Mouse (Mus musculus) olfactory bulb, adult 2 months (tissue): ENCODE measurements around the gene Spata45. TPM values are rescaled to one million over a fixed set of nuclear protein-coding genes. Genes with fewer than 3 reads are reported as not detected.
"Not testable (repeated sequence)": the region's sequence is repeated elsewhere in the genome, so short reads cannot be mapped to it uniquely, and the experiment has no call there.

ENCODE experiments used
- H3K27ac ChIP-seq: fragments of 200-500 bp; 2 replicates; pipeline ENCODE4 v1.5.1; 2012; ENCODE audit warnings: low read depth, low read length; ENCODE audit not compliant: insufficient read depth
- H3K4me1 ChIP-seq: fragments of 200-500 bp; 2 replicates; pipeline ENCODE4 v1.6.1; 2012; ENCODE audit warnings: low read length; ENCODE audit not compliant: control insufficient read depth, insufficient read depth
- H3K4me3 ChIP-seq: fragments of 200-500 bp; 2 replicates; pipeline ENCODE4 v1.5.1; 2012; ENCODE audit warnings: mild to moderate bottlenecking, low read depth, low read length, moderate library complexity; ENCODE audit not compliant: insufficient read depth
- CTCF ChIP-seq: fragments of 200-500 bp; IDR thresholded peaks from 2 replicates; pipeline ENCODE4 v1.5.1; 2012; ENCODE audit warnings: low read depth, mild to moderate bottlenecking, low read length, moderate library complexity; ENCODE audit not compliant: insufficient read depth
- POLR2A ChIP-seq: fragments of 200-500 bp; IDR thresholded peaks from 2 replicates; pipeline ENCODE4 v1.6.1; 2012; ENCODE audit warnings: mild to moderate bottlenecking, low read depth, low read length, moderate library complexity; ENCODE audit not compliant: insufficient read depth
- WGBS: fragments of 180-500 bp; shearing (Covaris S2); methylation state at CpG from one replicate; pipeline ENCODE4 v1.1.7; 2018; 5-methylcytosine and 5-hydroxymethylcytosine counted together
- polyA plus RNA-seq: library from polyadenylated mRNA; stranded (reverse); fragments of >200 nt; gene quantifications from 2 replicates; pipeline ENCODE4 v1.2.4, GENCODE M21; 2012; ENCODE audit warnings: low replicate concordance; ENCODE audit not compliant: missing spikeins, insufficient read depth, insufficient read length

Spata45 gene
- polyA plus RNA-seq, 1 experiment, result not detected

DNA sequence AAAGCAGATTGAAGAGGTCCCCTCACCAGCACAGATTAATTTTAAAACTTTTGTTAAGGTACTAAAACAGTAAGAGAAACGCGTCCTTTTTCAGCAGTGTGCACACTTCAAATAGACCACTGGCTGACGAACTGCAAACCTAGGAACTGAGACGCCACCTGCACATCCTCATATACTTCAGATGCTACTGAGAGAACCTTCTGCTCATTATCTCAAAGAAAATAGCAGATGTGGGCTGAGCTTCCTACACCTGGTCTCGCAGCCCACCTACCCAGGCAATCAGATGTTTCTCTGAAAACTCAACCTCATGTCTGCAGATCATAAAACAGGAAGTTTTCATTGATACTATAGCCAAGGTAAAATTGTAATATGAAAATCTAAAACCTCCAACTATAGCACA, 16.6 kb upstream of the Spata45 start:
- H3K4me1 ChIP-seq, result no peaks in the 10 kb centered on the region
- no peak overlapping the region for H3K27ac ChIP-seq
- 96% methylated on average over 5 of the region's 5 CpGs for WGBS
- no peak for TF ChIP-seq POLR2A
- TF ChIP-seq CTCF, result no peak
- no peak overlapping the region for H3K4me3 ChIP-seq

GRCm38 (mm10) chr1:191020217-191020924, 16.1 kb upstream of the Spata45 start:
- H3K27ac ChIP-seq, result no peak overlapping the region
- H3K4me3 ChIP-seq, result no peak overlapping the region
- no peak for TF ChIP-seq CTCF
- WGBS, result 78% methylated on average over 3 of the region's 3 CpGs
- no peaks in the 10 kb centered on the region for H3K4me1 ChIP-seq

DNA sequence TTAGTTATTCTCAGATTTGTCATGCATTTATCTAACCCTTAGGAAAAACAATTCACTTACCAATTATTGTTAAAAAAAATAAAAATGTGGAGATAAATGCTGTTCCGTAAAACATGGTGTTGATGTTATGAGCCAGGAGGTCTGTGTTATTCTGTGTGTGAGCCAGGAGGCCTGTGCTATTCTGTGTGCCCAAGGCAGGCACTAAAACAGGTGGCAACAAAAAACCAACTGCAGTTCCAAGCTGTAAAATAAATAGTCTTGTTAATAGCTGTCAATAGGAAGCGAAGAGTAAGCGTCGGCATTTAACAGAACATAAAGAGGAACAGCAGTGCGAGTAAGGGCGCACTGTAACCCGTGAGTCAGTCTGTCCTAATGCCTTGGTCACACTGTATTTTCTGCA, 15.4 kb upstream of the Spata45 start:
- 79% methylated on average over 7 of the region's 7 CpGs for WGBS
- TF ChIP-seq POLR2A (no peak), CTCF (no peak)
- no peak overlapping the region for H3K27ac ChIP-seq
- no peaks in the 10 kb centered on the region for H3K4me1 ChIP-seq
- H3K4me3 ChIP-seq, result no peak overlapping the region

- no peak overlapping the region for H3K27ac ChIP-seq
- no peak overlapping the region for H3K4me3 ChIP-seq
- H3K4me1 ChIP-seq, result peaks cover 6% of the 10 kb centered on the region
- WGBS, result 84% methylated on average over 2 of the region's 2 CpGs
- no peak for TF ChIP-seq POLR2A
- TF ChIP-seq CTCF, result no peak
Measured at GRCm38 (mm10) chr1:191023140-191023539, 13.3 kb upstream of the Spata45 start.

DNA sequence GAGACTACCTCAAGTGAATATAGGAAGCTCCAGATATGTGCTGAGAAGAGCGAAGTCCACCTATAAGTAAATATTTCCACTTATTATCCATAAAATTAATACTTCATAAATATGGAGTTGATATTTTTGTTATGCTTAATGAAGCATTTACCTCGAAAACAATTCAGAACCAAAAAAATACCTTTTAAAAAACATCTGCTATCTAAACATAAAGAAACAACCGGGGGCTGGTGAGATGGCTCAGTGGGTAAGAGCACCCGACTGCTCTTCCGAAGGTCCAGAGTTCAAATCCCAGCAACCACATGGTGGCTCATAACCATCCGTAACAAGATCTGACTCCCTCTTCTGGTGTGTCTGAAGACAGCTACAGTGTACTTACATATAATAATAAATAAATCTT, 12.6 kb upstream of the Spata45 start:
- 91% methylated on average over 6 of the region's 6 CpGs for WGBS
- not testable (repeated sequence) for H3K4me3 ChIP-seq, H3K4me1 ChIP-seq, H3K27ac ChIP-seq

DNA sequence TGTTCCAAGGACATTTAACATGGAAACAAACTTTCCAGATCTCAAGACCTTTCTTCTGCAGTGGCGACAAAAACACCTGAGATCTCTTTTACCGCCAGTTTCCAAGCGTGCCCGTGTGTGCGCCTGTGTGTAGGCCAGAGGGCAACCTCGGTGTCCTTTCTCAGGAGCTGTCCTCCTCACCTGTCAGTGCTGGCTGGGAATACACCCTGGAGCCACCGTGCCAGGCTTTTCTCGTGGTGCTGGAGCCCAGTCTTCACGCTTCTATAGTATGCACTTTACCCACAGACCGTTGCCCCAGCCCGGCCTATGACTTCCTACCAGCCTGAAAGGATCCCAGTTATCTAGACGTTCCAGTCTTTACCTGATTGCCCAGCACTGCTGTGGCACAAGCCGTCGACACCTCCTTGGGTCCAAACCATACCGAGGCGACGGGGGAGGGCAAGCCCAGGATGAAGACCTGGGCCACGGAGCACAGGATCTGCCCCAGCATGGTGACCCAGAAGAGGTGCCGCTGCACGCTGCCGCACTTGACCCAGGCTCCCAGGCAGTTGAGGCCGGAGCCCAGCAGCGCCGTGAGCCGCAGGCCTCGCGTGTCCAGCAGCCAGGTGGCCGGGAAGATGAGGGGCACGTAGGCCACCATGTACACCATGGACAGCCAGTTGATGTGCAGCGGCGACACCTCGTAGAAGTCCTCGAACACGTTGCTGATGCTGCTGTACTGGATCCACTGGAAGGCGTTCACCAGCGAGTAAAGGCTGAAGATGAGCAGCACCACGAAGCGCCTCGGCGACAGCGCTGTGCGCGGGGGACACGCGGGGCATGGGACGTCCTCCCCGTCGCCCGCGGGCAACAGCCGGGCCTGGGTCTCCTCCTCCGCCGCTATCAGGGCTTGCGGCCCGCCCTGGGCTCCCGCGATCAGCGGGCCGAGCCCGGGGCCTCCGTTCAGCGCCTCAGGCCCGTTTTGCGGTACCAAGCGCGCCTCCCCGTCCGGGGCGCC, 11.1 kb upstream of the Spata45 start:
- H3K4me3 ChIP-seq, result peak overlapping the region; percentile 54
- peaks cover 6% of the 10 kb centered on the region for H3K4me1 ChIP-seq
- peak overlapping the region; percentile 36 for H3K27ac ChIP-seq
- 2% methylated on average over 69 of the region's 69 CpGs for WGBS
- TF ChIP-seq CTCF (no peak), POLR2A (no peak)

DNA sequence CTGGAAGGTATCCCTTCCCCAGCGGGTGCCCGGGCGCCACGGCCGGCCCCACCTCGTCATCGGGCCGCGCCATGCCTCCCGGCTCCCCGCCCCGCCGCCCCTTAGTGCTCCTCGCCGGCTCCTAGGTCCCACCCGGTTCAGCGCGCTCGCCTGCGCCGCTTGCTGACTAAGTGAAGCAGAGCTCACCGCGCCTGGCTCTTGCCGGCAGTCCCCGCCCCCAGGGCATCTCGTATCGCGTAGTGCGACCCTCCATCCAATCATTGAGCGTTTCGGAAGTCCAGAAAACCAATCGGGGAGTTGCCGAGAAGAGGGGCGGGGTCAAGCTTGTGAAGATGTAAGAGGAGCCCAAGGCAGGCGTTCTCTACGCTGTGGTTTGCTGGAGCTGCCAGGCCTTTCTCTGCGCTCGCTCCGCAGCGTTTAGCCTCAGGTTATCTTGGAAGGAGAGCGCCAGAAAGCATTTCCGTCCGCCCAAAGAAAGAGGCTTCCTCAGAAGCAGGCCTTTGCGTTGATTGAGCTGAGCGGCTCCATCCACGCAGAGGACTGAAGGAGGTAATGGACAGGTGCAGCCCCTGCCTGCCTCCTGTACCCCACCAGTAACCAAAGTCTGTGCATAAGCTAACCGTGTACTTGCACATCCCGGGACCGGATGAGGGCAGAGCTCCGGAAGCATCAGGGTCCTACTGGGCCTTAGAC, 10.3 kb upstream of the Spata45 start, which contains the start of gene Flvcr1:
TSS of gene Flvcr1 (minus strand) at position 138 of the 693 bp plus-strand sequence.
- Histone ChIP-seq H3K27ac (peak within 1 kb of the TSS; percentile 95), H3K4me3 (peak within 1 kb of the TSS; percentile 69), H3K4me1 (peaks cover 6% of the 10 kb centered on the region)
- TF ChIP-seq CTCF (no peak), POLR2A (peak; percentile 99)
- WGBS, result under 1% methylated on average over 50 of the region's 50 CpGs

DNA sequence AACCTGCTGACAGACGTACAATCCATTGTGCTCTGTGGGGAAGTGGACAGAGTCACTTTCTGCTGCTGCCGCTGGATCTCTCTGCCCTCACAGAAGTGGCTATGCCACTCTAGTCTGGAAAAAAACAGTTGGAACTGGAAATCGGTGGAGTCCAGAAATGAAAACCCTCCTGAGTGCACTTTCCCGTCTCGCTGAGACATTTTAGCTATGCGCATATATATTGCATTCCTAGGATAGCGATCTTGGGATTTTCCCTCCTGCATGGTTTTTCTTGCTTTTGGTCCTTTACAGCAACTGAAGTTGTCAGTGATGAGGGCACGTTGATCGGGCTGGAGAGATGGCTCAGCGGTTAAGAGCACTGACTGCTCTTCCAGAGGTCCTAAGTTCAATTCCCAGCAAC, 6.3 kb upstream of the Spata45 start:
- Histone ChIP-seq H3K27ac (no peak overlapping the region), H3K4me3 (no peak overlapping the region), H3K4me1 (peaks cover 7% of the 10 kb centered on the region)
- TF ChIP-seq CTCF (no peak), POLR2A (no peak)
- 56% methylated on average over 10 of the region's 10 CpGs for WGBS

DNA sequence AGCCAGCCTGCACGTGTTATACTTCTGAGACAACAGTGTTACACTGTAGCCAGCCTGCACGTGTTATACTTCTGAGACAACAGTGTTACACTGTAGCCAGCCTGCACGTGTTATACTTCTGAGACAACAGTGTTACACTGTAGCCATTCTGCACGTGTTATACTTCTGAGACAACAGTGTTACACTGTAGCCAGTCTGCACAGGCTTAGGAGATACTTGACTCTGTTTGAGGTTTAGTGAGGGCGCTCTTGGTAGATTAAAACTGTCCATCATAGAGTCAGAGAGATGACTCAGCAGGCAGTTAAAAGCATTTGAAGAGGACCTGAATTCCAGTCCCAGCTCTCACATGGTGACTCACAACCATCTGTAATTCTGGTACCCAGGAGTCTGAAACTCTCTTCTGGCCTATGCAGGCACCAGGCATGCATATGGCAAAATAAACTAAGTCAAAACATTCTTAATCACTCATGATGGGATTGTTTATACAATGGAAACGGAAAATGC, 5.5 kb upstream of the Spata45 start:
- 67% methylated on average over 6 of the region's 6 CpGs for WGBS
- H3K27ac ChIP-seq, H3K4me3 ChIP-seq, H3K4me1 ChIP-seq: not testable (repeated sequence)
